Mouse (Mus musculus): ENCODE data around the gene Snx19.

- TF ChIP-seq TAL1 (IDR thresholded peaks at IDR 0.05; ENCODE audit: low read length) (no peak), CTCF (IDR thresholded peaks at IDR 0.05 in 2 of 3, conservative IDR thresholded peaks at IDR 0.05 in 1 of 3; ENCODE audit: control insufficient read depth in 1 of 3, insufficient read depth in 1 of 3, low read depth in 2 of 3, low read length in 3 of 3, poor library complexity in 1 of 3, severe bottlenecking in 1 of 3) (no peak), SMC3 (IDR thresholded peaks at IDR 0.05; ENCODE audit: low read depth, low read length) (no peak), POLR2AphosphoS5 (IDR thresholded peaks at IDR 0.05; ENCODE audit: borderline replicate concordance, low read depth, low read length) (no peak), ZC3H11A (IDR thresholded peaks at IDR 0.05; ENCODE audit: low read depth, low read length) (no peak), USF1 (IDR thresholded peaks at IDR 0.05; ENCODE audit: low read depth, low read length) (no peak), MAFK (IDR thresholded peaks at IDR 0.05; ENCODE audit: borderline replicate concordance, low read depth, low read length) (no peak), MYB (IDR thresholded peaks at IDR 0.05; ENCODE audit: low read depth, low read length) (no peak), POLR2A (IDR thresholded peaks at IDR 0.05; ENCODE audit: control insufficient read depth in 1 of 2, insufficient read depth in 1 of 2, low read depth in 1 of 2, low read length in 2 of 2, poor library complexity in 1 of 2) (no peak)
Measured at GRCm38 (mm10) chr9:30425178-30425577, 1.7 kb upstream of the Snx19 start.

Measured in MEL (cell line).